Mouse (Mus musculus): ENCODE results near the gene Tmbim1. TPM values are rescaled to one million over a fixed set of nuclear protein-coding genes. Genes with fewer than 3 reads are reported as not detected.
"Not testable (repeated sequence)": the region's sequence is repeated elsewhere in the genome, so short reads cannot be mapped to it uniquely, and the experiment has no call there.

Gene Tmbim1
- total RNA-seq (2021): 10 to 100 TPM; 10.5 to 11.6 TPM
- long read RNA-seq: 0 reads

DNA sequence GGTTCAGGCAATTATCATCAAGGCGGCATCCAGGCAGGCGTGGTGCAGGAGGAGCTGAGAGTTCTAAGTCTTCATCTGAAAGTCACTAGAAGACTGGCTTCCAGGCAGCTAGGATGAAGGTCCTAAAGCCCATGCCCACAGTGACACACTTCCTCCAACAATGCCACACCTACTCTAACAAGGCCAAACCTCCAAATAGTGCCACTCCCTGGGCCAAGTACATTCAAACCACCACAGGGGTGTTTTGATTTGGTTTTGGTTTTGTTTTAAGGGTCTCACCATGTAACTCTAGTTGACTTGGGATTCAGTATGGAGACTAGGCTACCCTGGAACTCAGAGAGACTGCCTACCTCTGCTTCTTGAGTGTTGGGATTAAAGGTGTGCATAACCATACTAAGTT is at the start of gene Tmbim1:
Tmbim1 (minus strand) TSS at position 101 of the 400 bp plus-strand sequence.
- no peak for DNase-seq (ENCODE audit: low spot score in 2 of 2)

DNA sequence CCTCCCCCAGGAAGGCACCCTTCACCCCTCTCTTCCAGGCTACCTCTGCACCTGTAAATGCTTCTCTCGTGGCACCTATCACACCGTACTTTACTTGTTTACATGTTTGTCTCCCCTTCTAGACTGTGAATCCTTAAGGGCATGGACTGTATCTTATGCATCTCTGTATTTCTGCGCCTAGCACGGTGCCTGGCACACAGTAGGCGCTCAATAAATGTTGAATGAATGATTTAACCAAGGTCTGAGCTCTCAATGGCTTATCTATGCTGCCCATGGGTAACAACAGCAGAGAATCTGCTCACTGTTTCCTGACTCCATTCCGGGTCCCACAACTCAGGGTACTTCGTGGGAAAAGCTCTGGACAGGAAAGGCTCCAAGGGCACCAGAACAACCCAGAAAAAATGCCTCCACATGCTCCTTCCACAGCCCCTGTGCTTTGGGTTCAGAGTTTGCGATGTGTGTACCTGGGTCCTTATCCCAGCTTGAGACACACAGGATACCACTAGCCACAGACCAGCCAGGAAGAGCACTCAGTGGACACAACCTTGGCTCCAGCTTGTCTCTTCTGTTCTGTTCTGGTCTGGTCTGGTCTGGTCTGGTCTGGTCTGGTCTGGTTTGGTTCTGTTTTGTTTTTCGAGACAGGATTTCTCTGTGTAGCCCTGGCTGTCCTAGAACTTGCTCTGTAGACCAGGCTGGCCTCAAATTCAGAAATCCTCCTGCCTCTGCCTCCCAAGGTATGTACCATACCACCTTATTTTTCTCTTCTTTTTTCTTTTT is 48.2 kb upstream of the Tmbim1 start:
- no peak for DNase-seq (ENCODE audit: low spot score in 2 of 2)

DNA sequence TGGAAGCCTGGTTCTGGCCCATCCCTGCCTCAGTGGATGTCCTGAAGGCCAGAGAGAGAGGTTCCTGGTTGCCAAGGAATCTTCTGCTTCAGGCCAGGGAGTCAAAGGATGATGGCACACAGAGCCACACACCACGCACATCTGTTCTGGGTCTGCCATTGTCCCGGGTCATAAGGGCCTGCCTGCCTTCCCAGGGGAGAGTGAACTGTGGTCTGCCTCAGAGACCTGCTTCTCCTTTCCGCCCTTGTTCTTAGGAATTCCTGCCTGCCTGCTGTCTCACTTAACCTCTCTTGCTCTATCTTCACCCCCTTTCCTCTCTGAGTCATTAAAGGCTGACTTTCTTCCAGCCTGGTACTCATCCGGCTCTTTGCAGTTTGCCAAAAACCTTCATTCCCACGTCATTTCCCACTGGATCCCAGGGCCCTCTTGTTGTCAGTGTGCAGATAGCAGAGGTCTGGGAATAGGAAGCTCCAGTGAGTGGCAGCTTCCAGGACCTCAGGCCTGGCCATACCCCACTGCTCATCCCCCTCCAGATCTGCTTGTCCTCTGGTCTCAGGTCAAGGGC is 47.2 kb upstream of the Tmbim1 start:
- DNase-seq (ENCODE audit: low spot score in 2 of 2): no peak

DNA sequence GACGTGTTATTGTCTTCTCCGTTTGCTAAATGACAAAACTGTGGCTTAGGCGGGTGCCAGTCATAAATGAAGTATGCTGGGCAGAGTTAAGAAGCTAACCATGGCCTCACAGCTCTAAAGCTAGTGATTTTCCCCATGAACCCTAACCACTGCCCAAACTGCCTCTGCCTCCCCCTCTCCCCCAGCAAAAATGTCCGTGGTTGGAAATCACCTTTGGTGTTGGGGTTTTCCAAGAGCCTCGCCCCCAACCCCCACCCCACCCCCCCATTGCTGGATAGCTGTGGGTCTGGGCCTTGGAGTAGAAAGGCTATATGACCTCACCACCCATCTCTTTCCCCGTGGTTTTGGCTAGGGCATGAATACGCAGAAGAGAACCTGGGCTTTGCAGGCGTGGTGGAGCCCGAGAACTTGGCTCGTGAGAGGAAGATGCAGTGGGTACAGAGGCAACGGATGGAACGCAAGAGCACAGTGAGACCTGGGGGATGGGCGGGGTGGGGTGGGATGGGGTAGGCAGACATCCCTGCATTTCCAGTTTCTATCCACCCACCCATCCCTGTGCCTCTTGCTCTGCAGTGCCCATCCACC is 45.9 kb upstream of the Tmbim1 start:
- DNase-seq (ENCODE audit: low spot score in 2 of 2): no peak

DNA sequence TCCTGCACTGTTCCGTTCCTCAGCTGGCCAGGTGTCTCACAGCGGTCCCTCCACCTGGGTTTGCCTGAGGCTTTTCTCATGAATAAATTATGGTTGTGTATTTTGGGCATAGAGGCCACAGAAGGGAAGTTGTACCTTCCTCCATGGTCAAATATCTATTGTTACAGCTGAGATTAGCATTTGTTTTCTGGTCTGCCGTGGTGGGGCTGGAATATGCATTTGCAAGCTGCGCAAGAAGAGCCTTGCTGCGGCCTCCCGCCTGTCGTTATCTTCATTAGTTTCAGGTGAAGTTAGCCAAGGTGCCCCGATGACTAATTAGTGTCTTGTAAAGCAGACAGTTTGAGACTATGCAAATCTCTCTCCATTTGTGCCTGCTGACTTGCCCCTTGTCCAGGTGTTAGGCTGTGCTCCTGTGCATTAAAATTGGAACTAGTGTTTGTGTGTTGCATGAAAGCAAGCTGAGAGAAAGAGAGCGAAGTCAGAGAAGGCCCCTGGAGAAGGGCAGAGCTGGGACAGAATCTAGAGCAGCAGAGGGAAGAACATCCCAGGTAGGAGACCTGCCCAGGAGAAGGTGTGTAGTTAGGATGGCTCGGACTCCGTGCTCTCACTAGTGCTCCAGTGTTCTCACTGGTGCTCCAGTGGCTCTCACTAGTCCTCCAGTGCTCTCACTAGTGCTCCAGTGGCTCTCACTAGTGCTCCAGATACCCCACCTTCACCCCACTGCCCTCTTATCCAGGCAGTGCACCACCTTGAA is 38.9 kb upstream of the Tmbim1 start:
- DNase-seq (ENCODE audit: low spot score in 2 of 2): no peak

DNA sequence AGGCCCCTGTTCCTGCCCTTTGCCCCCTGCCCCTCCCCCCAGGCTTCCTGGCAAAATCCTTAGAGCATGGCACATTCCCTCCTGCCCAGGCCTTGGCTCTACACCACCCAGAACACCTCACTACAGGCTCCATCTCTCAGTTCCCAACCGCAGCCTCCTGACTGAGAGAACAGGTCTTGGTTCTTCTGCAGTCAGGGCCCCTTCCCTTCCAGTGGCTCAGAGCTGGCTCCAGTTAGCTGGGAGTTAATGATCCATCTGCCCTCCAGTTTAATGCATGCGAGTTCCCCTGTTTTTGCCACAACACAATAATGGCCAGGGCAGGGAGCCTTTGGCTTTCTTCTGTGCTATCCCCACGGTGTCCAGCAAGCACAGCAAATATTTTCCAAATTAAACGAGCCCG is 37.7 kb upstream of the Tmbim1 start:
- no peak for DNase-seq (ENCODE audit: low spot score in 2 of 2)

DNA sequence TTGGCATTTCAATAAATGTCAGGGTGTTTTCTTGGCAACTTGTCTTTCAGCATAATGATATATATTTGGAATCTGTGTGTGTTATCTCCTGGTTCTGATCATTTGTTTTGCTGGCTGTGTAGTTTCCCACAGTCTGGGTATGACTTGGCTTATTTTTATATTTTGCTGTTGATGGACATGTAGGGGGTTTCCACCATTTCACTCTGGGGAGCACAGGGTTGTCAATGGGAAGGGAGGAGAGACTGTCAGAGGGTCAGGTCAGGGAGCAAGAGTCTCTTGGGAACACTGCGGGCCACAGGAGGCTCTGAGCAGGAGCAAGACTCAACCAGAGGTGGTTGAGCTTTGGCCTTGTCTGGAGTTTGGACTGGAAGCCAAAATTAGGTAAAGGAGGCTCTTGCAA is 36.9 kb upstream of the Tmbim1 start:
- no peak for DNase-seq (ENCODE audit: low spot score in 2 of 2)

DNA sequence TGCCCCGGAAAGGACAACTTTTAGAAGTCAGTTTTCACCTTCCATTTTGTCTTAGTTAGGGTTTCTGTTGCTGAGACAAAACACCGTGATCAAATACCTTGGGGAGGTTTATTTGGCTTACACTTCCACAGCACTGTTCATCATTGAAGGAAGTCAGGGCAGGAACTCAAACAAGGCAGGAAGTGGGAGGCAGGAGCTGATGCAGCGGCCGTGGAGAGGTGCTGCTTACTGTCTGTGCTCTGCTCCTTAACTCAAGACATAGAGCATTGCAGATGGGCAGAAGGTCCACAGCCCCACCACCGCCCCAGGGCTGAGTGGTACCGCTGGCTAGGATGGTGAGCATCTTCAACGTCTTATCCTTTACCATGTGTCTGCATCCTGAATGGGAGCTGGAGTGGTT is 36.5 kb upstream of the Tmbim1 start:
- no peak for DNase-seq (ENCODE audit: low spot score in 2 of 2)

DNA sequence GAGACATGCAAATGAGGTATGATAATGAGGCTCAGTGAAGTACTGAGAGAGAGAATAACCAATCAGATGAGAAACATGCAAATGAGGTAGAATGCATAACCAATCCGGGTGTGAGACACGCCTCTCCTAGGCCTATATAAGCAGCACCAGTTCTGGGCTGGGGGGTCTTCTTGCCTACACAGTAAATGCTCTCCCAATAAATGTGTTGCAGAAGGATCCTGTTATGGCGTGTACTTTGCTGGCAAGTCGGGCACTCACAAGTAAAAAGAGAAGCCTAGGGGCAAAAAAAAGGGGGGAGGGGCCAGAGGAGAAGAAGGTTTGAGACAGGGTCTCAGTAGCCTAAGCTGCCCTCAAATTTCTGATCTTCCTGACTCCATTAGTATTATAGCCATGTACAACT is 35.6 kb upstream of the Tmbim1 start:
- DNase-seq (ENCODE audit: low spot score in 2 of 2): not testable (repeated sequence)

DNA sequence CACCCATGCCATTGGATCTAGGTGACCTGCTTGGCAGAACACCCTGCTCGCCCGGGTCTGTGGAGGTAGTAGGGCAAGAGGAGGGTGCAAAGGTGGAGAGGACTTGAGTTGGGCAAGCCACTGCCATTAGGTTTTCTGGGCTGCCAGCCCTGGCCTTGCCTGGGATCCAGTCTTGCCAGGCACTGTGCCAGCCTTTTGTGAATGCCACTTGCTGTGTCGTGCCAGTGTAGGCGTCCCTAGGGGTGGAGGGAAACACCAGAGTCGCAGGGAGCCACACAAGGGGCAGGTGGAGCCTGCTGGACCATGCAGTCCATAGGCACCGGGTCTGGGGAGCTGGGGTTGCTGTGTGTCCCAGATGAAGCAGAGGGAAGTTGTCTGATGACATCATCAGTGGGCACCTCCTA is 34.9 kb upstream of the Tmbim1 start:
- DNase-seq (ENCODE audit: low spot score in 2 of 2): peak; percentile 67 to 77

DNA sequence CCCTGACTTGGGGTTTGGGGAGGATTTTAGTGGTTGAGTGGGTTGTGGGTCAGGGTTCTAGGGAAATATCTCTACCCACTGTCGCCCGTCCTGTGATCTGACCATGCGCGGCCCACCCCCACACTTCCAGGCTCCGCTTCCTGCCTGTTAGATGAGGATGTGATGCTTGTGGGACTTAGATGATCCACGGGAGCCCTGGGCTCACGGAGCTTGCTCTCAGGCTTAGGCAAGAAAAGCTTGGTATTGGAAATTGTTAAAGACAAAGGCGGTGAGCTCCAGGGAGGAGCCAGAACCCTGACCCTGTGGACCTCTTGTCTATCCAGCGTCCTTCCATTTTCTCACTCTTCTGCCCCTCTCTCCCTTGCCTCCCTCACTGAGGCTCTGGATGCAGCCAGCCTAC is 34.5 kb upstream of the Tmbim1 start:
- no peak for DNase-seq (ENCODE audit: low spot score in 2 of 2)

DNA sequence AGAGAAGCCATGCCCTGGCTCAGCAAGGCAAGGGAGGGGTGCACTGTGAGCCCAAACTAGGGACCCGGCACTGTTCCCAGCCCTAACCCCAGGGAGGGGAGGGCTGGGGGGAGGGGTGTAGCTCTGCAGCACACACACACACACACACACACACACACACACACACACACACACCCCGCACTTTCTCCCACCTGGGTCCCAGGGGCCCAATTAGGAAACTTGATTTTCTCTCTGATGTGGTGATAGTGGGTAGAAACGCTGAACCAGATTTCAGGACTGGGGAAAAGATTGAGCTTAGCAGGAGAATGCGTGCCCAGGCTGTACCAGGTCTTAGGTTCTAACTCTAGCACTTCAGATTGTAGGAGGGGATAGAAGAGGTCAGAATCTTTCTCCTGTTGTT is 33.2 kb upstream of the Tmbim1 start:
- DNase-seq (ENCODE audit: low spot score in 2 of 2): no peak

DNA sequence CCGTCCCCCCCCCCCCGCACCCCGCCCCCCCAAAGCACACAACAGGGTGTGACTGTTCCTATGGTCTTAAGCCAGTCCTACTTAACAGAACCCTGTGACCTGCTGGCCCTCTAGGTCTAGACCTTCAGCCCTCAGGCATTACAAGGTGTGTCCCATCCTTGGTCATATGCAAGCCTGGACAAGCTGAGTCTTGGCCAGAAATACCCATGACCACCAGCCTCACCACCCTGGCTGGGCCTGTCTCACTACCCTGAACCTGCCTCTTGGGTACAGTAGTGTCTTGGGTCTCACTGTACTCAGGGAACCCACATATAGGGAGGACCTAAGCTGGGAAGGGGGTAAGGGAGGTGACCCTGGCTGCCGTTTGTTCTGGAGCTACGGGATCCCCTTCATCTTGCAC is 32.6 kb upstream of the Tmbim1 start:
- no peak for DNase-seq (ENCODE audit: low spot score in 2 of 2)

DNA sequence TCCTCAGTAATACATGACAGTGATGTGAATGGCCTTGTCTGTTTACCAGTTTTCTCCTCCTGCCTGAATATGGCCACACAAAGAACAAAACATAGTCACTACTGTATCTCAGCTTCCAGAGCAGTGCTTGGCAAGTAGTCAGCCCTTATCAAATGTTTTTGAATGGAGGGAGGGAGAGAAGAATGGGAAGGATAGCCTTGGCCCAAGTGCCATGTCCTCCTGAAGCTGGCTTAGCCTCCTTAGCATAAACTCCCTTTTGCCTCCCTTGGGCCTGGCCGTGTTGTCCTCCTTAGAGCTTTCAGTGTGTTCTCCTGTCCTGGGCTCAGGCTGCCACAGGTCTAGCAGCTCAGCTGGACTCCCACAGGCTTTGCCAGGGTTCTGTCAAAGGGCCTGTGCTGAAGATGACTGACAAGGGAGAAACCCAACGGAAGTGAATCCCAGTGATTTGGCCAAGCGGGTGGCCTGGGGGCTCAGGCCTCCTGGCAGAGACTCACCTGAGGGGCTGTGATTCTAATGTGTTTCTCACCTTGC is 31.9 kb upstream of the Tmbim1 start:
- no peak for DNase-seq (ENCODE audit: low spot score in 2 of 2)

DNA sequence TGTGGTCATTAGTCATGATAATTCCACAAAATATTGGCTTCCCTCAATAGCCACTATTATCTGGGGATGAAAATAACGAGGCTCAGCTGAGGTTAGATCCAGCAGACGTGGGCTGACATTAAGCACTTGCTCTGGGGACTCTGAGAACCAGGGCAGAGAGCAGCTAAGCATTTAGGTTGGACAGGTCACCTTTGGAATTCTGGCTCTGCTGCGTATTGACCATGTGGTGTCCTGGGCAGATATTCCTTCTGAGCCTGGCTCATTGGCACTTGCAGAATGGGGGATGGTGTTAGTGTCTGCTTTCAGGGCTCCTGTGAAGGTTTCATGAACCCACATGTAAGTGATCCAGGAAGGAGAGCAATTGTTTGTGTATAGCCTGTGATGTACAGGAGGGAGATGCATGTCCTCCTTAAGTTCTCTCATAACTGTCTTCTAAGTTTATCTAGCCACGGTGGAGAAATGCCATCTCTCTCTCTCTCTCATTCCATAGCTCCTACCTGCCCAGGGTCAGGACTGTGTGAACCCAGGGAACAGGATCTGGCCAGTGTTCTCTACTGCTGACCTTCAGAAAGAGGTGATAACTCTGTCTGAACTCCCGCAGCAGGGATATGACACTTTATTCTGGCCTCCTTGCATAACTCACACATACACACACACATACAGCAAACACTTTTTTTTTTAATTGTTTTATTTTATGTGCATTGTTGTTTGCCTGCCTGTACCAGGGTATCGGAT is 30.2 kb upstream of the Tmbim1 start:
- DNase-seq (ENCODE audit: low spot score in 2 of 2): no peak

DNA sequence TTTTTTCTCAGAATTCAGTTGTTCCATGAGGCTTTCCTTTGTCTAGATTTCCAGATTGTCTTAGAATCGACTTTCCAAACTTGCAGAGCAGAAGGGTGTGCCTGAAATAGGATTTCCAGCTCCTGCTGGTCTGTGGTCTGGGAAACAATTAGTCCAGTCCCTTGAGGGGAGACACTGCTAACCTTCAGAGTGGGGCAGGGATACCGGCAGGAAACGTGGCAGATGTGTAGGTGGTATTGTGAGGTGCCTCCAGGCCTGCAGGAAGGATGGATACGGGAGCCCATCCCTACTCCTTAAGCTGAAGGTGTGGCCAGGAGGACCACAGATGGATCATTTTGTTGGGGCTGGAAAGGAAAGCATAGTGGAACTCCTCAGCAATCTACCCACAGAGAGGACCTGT is 29.6 kb upstream of the Tmbim1 start:
- no peak for DNase-seq (ENCODE audit: low spot score in 2 of 2)

DNA sequence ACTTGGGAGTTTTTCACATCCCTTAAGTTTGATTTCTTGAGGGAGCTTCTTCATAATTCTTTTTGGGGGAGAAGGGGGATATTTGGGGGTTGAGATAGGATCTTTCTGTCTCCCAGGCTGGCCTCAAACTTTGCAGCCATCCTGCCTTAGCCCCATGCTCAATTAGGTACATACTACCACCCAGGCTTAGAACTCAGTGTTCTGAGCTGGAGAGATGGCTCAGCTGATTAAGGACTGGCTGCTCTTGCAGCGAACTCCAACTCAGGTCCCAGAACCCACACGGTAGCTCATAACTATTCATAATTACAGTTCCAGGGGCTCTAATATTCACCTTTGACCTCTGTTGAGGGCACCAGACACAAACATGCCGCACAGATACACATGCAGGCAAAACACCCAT is 29.2 kb upstream of the Tmbim1 start:
- DNase-seq (ENCODE audit: low spot score in 2 of 2): no peak

DNA sequence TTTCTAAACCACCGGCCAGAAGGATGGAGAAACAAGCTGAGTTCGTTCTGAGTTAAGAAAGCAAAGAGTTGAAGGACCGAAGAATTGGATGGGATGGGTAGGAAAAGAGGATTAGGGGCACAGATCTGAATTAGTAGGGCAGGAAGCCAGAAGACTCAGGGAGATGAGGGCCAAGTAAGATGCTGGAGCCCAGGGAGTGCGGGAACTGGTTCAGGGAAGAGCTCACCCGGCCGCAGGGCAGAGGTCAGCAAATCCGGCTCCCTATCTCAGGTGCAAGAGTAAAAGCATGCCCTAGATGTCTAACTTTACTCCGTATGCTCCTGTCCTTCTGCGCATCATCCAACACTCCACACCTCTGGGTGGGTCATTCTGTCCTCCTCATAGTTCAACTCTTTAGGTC is 27.5 kb upstream of the Tmbim1 start:
- DNase-seq (ENCODE audit: low spot score in 2 of 2): no peak

DNA sequence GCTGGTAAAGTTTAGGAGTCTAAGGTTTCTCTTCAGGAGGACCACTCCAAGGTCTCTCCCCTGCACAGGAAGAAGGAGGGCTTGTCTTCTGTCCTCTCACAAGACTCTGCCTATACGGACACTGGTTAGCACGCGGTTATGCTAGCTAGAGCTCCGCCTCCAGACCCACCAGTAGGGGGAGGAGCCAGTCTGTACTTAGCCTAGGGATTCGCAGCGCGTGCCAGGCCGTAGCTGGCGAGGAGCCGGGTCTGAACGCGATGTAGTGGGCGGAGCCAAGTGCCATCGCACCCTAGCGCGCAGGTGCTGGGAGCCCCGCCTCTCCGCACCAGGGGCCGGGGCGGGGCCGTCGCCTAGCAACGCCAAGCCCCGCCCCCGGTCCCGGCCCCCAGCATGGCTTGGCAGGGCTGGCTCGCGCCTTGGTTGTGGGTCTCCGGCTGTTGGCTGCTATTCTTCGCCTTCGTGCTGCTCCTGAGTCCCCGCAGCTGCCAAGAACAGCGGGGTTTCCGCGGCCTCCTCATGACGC is 26.9 kb upstream of the Tmbim1 start:
- peak; percentile 92 to 96 for DNase-seq (ENCODE audit: low spot score in 2 of 2)

DNA sequence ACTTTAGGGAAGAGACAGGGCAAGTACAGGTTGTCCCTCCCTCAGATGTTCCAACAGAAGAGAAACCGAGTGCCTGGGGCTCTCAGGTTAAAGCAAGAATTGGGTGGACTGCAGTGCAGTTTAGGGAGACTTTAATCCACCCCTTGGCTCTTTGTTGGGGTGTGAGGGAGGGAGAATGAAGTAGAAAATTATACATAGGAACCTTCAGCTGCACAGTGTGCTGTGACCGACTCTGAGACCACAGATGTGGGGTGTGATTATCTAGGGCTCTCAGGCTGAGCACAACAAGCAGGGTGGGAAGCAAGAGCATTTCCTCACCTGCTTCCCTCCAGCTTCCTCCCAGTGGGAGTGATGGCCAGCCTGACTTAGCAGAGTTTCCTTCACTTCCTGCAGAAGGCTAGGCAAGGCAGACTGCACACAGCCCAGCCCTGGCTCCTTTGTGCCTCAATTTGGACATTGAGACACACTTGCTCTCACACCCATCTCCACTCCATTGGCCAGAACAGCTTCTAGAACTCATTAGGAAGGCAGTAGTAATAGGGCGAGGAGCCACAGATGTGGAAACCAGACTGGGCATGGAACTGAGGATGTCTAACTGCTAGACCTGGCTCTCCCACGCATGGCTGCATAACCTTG is 25.7 kb upstream of the Tmbim1 start:
- peak in 1 of 2 experiments; percentile 25 for DNase-seq (ENCODE audit: low spot score in 2 of 2)

Data from layer of hippocampus, postnatal 10 days (tissue).